Mouse (Mus musculus): ENCODE measurements at regions not wholly inside any gene's neighbourhood (a gene's known extent, or its start where the extent isn't known, plus 50 kb on each side); places are given as distances from the start of the nearest gene placed in this dataset.

GRCm38 (mm10) chr13:40652916-40653315 lies 85.3 kb downstream of the Tfap2a start:
- no peak for DNase-seq (ENCODE audit: low spot score in 2 of 2)
- intact Hi-C loops (cut with DNase I): loop anchor here (5.0 kb wide), 1 partner anchor 79 kb away; no protein-coding TSS in a partner anchor

GRCm38 (mm10) chr13:40651056-40651455 lies 87.1 kb downstream of the Tfap2a start:
- intact Hi-C loops (cut with DNase I): loop anchor here (5.0 kb wide), 1 partner anchor 81 kb away; no protein-coding TSS in a partner anchor
- peak; percentile 80 to 91 for DNase-seq (ENCODE audit: low spot score in 2 of 2)

GRCm38 (mm10) chr13:40650036-40650709 lies 88.0 kb downstream of the Tfap2a start:
- no peak for DNase-seq (ENCODE audit: low spot score in 2 of 2)
- intact Hi-C loops (cut with DNase I): loop anchor here (5.0 kb wide), 1 partner anchor 82 kb away; no protein-coding TSS in a partner anchor

- DNase-seq (ENCODE audit: low spot score in 2 of 2): no peak
- intact Hi-C loops (cut with DNase I): loop anchor here (5.0 kb wide), 1 partner anchor 83 kb away; no protein-coding TSS in a partner anchor
Measured at GRCm38 (mm10) chr13:40649096-40650035, 88.8 kb downstream of the Tfap2a start.

GRCm38 (mm10) chr13:40646131-40646530 lies 92.0 kb downstream of the Tfap2a start:
- no peak for DNase-seq (ENCODE audit: low spot score in 2 of 2)
- intact Hi-C loops (cut with DNase I): no loop called here

GRCm38 (mm10) chr13:40645646-40646045 lies 92.5 kb downstream of the Tfap2a start:
- DNase-seq (ENCODE audit: low spot score in 2 of 2): no peak
- intact Hi-C loops (cut with DNase I): no loop called here

GRCm38 (mm10) chr13:40642931-40643330 lies 95.2 kb downstream of the Tfap2a start:
- no peak for DNase-seq (ENCODE audit: low spot score in 2 of 2)
- intact Hi-C loops (cut with DNase I): no loop called here

- no peak for DNase-seq (ENCODE audit: low spot score in 2 of 2)
- intact Hi-C loops (cut with DNase I): no loop called here
Measured at GRCm38 (mm10) chr13:40637269-40637668, 100.9 kb downstream of the Tfap2a start.

GRCm38 (mm10) chr13:40617881-40618280 lies 120.3 kb downstream of the Tfap2a start:
- no peak for DNase-seq (ENCODE audit: low spot score in 2 of 2)
- intact Hi-C loops (cut with DNase I): no loop called here

- intact Hi-C loops (cut with DNase I): no loop called here
Measured at GRCm38 (mm10) chr13:40608526-40608925, 129.7 kb downstream of the Tfap2a start.

GRCm38 (mm10) chr13:40606405-40607271 lies 131.5 kb downstream of the Tfap2a start:
- intact Hi-C loops (cut with DNase I): no loop called here

More at GRCm38 (mm10) chr13:40608526-40608925, 129.7 kb downstream of the Tfap2a start:
- no peak for DNase-seq (ENCODE audit: low spot score in 2 of 2)

GRCm38 (mm10) chr13:40605686-40606404 lies 132.3 kb downstream of the Tfap2a start:
- no peak for DNase-seq (ENCODE audit: low spot score in 2 of 2)

More at GRCm38 (mm10) chr13:40606405-40607271, 131.5 kb downstream of the Tfap2a start:
- DNase-seq (ENCODE audit: low spot score in 2 of 2): peak; percentile 44 to 68

GRCm38 (mm10) chr13:40574981-40575745 lies 163.0 kb downstream of the Tfap2a start:
- intact Hi-C loops (cut with DNase I): no loop called here
- no peak for DNase-seq (ENCODE audit: low spot score in 2 of 2)

More at GRCm38 (mm10) chr13:40605686-40606404, 132.3 kb downstream of the Tfap2a start:
- intact Hi-C loops (cut with DNase I): no loop called here

GRCm38 (mm10) chr13:40569461-40569860 lies 168.7 kb downstream of the Tfap2a start:
- intact Hi-C loops (cut with DNase I): no loop called here
- DNase-seq (ENCODE audit: low spot score in 2 of 2): no peak

- no peak for DNase-seq (ENCODE audit: low spot score in 2 of 2)
- intact Hi-C loops (cut with DNase I): no loop called here
Measured at GRCm38 (mm10) chr13:40567821-40568220, 170.4 kb downstream of the Tfap2a start.

- DNase-seq (ENCODE audit: low spot score in 2 of 2): no peak
- intact Hi-C loops (cut with DNase I): no loop called here
Measured at GRCm38 (mm10) chr13:40564351-40564750, 173.8 kb downstream of the Tfap2a start.

- no peak for DNase-seq (ENCODE audit: low spot score in 2 of 2)
- intact Hi-C loops (cut with DNase I): no loop called here
Measured at GRCm38 (mm10) chr13:40554368-40554767, 183.8 kb downstream of the Tfap2a start.

GRCm38 (mm10) chr13:40525501-40525900 lies 164.3 kb upstream of the Ofcc1 start:
- no peak for DNase-seq (ENCODE audit: low spot score in 2 of 2)
- intact Hi-C loops (cut with DNase I): no loop called here

All from left cerebral cortex, postnatal 25 days (tissue).